Mouse (Mus musculus) leukemia stem cell, adult 10-12 weeks (primary cell): ENCODE results near the gene Col9a3. TPM values are rescaled to one million over a fixed set of nuclear protein-coding genes. Genes with fewer than 3 reads are reported as not detected.

ENCODE experiments used
- polyA plus RNA-seq: library from polyadenylated mRNA; stranded (reverse); fragments of >175 nt; gene quantifications from 2 replicates; pipeline ENCODE4 v1.2.3, GENCODE M21; 2012; ENCODE audit warnings: low replicate concordance

Col9a3 gene
- 0.91 and 5.9 TPM in 2 replicates for polyA plus RNA-seq

DNA sequence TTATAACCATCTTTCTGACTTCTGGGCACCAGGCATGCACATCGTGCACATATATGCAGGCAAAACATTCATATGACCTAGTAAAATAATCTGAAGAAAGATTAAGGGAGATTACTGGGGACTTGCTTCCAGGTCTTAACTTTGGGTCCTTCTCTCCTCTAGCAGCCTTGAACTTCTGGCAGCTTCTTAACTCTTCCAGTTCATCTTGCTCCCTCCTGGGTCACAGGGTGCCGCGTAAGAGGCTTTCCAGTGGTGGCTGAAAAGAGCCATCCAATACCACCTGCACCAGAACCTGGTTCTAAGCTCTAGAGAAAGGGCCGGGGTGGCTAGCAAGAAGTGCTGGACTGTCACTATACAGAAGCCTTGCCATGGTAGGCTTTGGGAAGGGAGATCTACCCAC is at the start of gene Col9a3:
Gene Col9a3 (plus strand): TSS at position 301 of the 400 bp plus-strand sequence.

DNA sequence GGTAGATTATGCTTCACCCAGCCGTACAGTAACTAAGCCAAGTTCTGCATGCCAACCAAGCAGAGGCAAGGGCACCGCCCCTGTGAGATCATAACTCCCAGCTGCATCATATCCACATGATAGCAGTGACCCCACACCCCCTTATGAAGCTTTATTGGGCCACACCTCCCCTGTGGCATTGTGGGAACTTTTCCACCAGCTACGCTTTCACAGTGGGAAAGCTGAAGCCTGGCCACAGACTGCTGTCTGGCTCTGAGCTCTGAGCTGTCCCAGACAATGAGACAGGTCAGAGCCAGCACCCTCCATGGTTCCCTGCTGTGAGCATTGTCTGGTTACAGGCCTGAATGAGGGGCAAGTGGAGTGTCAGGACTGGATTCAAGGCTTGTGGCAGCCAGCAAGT is 16.6 kb upstream of the Col9a3 start, which contains the start of gene Mrgbp:
Gene Mrgbp (plus strand): TSS at position 303 of the 400 bp plus-strand sequence.

DNA sequence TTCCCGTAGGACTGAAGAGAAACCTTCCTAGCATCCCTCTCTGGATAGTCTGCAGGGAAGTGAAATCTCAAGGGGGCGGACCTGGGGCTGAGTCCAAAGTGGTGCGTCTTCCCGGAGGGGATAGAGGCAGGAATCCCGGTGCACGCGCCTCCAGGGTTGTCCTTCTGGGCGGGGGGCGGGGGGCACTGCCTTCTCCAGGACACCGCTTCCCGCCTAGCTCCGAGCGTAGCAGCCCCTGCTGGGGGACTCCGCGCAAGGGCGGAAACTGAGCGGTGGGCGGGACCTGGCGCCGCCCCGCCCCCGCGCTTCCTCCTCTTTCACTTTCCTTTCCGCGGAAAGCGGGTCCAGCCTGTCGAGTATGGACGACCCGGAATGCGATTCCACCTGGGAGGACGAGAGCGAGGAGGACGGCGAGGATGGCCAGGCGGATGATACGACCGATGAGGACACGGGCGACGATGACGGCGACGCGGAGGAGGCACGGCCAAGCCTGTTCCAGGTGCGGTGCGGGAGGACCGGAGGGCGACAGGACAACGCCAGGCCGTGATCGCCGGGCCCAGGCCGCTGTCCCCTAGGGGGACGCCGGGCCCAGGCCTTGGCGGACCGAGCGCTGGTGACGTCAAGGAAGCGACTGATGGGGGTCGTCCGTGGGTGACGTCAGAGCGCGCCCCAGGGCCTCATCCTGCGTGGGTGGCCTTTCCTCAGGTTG is 8.3 kb upstream of the Col9a3 start, which contains the start of gene Ogfr:
Gene Ogfr (plus strand): TSS at position 123 of the 709 bp plus-strand sequence.

DNA sequence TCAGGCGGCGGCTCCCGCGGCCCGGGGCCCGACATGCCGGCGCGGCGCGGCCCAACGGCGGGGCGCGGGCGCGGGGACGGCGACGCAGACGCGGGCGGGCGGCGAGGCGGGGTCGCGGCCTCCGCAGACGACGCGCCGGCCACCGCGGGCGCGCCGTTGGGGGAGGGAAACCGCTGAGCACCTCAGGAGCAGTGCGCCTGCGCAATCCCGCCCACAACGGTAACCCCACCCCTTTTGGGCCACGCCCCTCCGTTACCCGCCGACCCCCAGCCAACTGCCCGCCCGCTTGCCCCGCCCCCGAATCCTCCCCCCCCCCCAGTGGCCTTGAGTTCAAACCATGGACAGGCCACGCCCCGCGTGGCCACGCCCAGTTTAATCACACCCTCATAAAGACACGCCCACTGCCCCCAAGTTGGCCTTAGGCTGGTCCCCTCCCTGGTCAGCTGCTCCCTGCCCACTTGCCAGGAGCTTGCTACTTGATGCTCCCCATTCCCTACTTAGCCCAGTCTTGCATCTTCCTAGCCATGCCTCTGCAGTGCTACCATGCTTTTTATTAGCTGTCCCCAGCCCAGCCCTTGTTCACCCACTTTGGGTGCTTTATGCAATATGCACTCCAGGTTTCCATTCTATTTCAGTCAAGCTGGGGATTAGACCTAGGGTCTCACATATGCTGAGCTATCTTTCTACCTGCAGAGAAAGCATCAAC is 45.1 kb downstream of the Col9a3 start, which contains the start of gene Tcfl5:
Gene Tcfl5 (minus strand): TSS at position 154 of the 706 bp plus-strand sequence.

Other genes starting within 250 kb of the Col9a3 start
- 1.7 and 3.1 TPM in 2 replicates for gene Slco4a1, start 141.5 kb upstream of the Col9a3 start, polyA plus RNA-seq
- gene Ntsr1, start 97.8 kb upstream of the Col9a3 start, polyA plus RNA-seq, result not detected in 2 replicates
- 10.2 and 14.4 TPM in 2 replicates for gene Mrgbp, start 16.5 kb upstream of the Col9a3 start, polyA plus RNA-seq
- gene Ogfr, start 8.5 kb upstream of the Col9a3 start, polyA plus RNA-seq, result 92.4 and 125 TPM in 2 replicates
- 0.11 TPM in 1 of 2 replicates, not detected in the other for gene Tcfl5, start 44.9 kb downstream of the Col9a3 start, polyA plus RNA-seq
- gene Dido1, start 112.2 kb downstream of the Col9a3 start, polyA plus RNA-seq, result 25.6 and 34.6 TPM in 2 replicates
- gene Gid8, start 112.3 kb downstream of the Col9a3 start, polyA plus RNA-seq, result 11.2 and 14.0 TPM in 2 replicates
- 6.3 and 9.1 TPM in 2 replicates for gene Slc17a9, start 127.5 kb downstream of the Col9a3 start, polyA plus RNA-seq
- gene Bhlhe23, start 179.1 kb downstream of the Col9a3 start, polyA plus RNA-seq, result not detected in 2 replicates